Mouse (Mus musculus): Measurements from ENCODE around the gene Nod2.

- TF ChIP-seq CTCF (IDR thresholded peaks at IDR 0.05; ENCODE audit: control insufficient read depth, insufficient read depth, insufficient replicate concordance, low read depth, low read length) = no peak
- TF ChIP-seq POLR2A (IDR thresholded peaks at IDR 0.05; ENCODE audit: control insufficient read depth, low read depth, low read length) = no peak
These were observed 4.2 kb upstream of the Nod2 start for GRCm38 (mm10) chr8:88642734-88643564.

Data from testis, adult 2 months (tissue).